Mouse (Mus musculus): Measurements from ENCODE around the gene Tomm22.

Gene Tomm22

GRCm38 (mm10) chr15:79670249-79670971 is at the start of gene Tomm22:
Gene Tomm22, plus strand, starts transcription at chr15:79670861.
- peak; percentile 91 to 96 for DNase-seq

- peak in 1 of 2 experiments; percentile 7 for DNase-seq
These were observed 40.2 kb upstream of the Tomm22 start for GRCm38 (mm10) chr15:79630471-79630870.

GRCm38 (mm10) chr15:79641135-79641817 is 29.4 kb upstream of the Tomm22 start:
- no peak for DNase-seq

GRCm38 (mm10) chr15:79645483-79645882 is 25.2 kb upstream of the Tomm22 start:
- DNase-seq = no peak

- DNase-seq = no peak
These were observed 22.5 kb upstream of the Tomm22 start for GRCm38 (mm10) chr15:79648130-79648529.

- peak in 1 of 2 experiments; percentile 58 for DNase-seq
These were observed 20.1 kb upstream of the Tomm22 start for GRCm38 (mm10) chr15:79650569-79650968.

GRCm38 (mm10) chr15:79651481-79651880 is 19.2 kb upstream of the Tomm22 start:
- DNase-seq = peak in 1 of 2 experiments; percentile 14

GRCm38 (mm10) chr15:79656451-79656850 is 14.2 kb upstream of the Tomm22 start:
- DNase-seq = no peak

- DNase-seq = peak; percentile 88 to 96
These were observed 12.7 kb upstream of the Tomm22 start for GRCm38 (mm10) chr15:79657837-79658530.

GRCm38 (mm10) chr15:79658531-79659375 is 11.9 kb upstream of the Tomm22 start, which contains the start of the genes Fam227a and Cby1:
Gene Fam227a, minus strand, starts transcription at chr15:79658956.
Gene Cby1, plus strand, starts transcription at chr15:79659199.
- DNase-seq = peak; percentile 96 to 97

- DNase-seq = peak in 1 of 2 experiments; percentile 62
These were observed 8.8 kb upstream of the Tomm22 start for GRCm38 (mm10) chr15:79661852-79662251.

- no peak for DNase-seq
These were observed 6.0 kb upstream of the Tomm22 start for GRCm38 (mm10) chr15:79664666-79665065.

- DNase-seq = peak in 1 of 2 experiments; percentile 50
These were observed 1.5 kb upstream of the Tomm22 start for GRCm38 (mm10) chr15:79669195-79669594.

- DNase-seq = no peak
These were observed 275 bp downstream of the Tomm22 start for GRCm38 (mm10) chr15:79670972-79671299.

- peak in 1 of 2 experiments; percentile 48 for DNase-seq
These were observed 1.2 kb downstream of the Tomm22 start for GRCm38 (mm10) chr15:79671828-79672348.

GRCm38 (mm10) chr15:79677936-79678335 is 7.3 kb downstream of the Tomm22 start:
- no peak for DNase-seq

- DNase-seq = peak; percentile 35 to 59
These were observed 11.3 kb downstream of the Tomm22 start for GRCm38 (mm10) chr15:79681973-79682372.

GRCm38 (mm10) chr15:79683146-79683545 is 12.5 kb downstream of the Tomm22 start:
- peak in 1 of 2 experiments; percentile 57 for DNase-seq

- no peak for DNase-seq
These were observed 13.2 kb downstream of the Tomm22 start for GRCm38 (mm10) chr15:79683707-79684465.

- no peak for DNase-seq
These were observed 14.0 kb downstream of the Tomm22 start for GRCm38 (mm10) chr15:79684616-79685015.

GRCm38 (mm10) chr15:79685141-79685641 is 14.5 kb downstream of the Tomm22 start:
- DNase-seq = peak; percentile 43 to 74

Data from kidney, postnatal 25 days (tissue).